Mouse (Mus musculus): ENCODE data around the gene Naglu. TPM values are rescaled to one million over a fixed set of nuclear protein-coding genes. Genes with fewer than 3 reads are reported as not detected.
A peak's percentile ranks its signal among the peaks of the same experiment; 100 is the strongest.

Gene Naglu
- total and polyA plus RNA-seq, 2 experiments: 22.1 to 38.8 TPM

- no peak for DNase-seq (ENCODE audit: extremely low read depth, low read depth, low spot score)
- H3K36me3 ChIP-seq (ENCODE audit: control insufficient read depth, insufficient read depth, low read length): peaks cover 39% of the 10 kb centered on the region
- no peak overlapping the region for H3K9ac ChIP-seq (ENCODE audit: low read depth, low read length)
- H3K4me3 ChIP-seq (ENCODE audit: insufficient read depth, low read depth, low read length): no peak overlapping the region
- H3K27ac ChIP-seq (replicated peaks; ENCODE audit: insufficient read depth, low read depth, low read length): no peak overlapping the region
- WGBS: 92% methylated on average over 4 of the region's 4 CpGs
- TF ChIP-seq CTCF (IDR thresholded peaks at IDR 0.05; ENCODE audit: low read depth, low read length): no peak
- peaks cover 1% of the 10 kb centered on the region; the same call in 1 of the 2 replicates for H3K4me1 ChIP-seq (ENCODE audit: control insufficient read depth, insufficient read depth, low read length)
- H3K79me2 ChIP-seq (ENCODE audit: control insufficient read depth, insufficient read depth, low read length): no peaks in the 10 kb centered on the region
- no peaks in the 10 kb centered on the region for H3K27me3 ChIP-seq (ENCODE audit: control insufficient read depth, insufficient read depth, low read length)
These were observed 34.5 kb upstream of the Naglu start for GRCm38 (mm10) chr11:101035328-101035695.

- Histone ChIP-seq H3K27me3 (ENCODE audit: control insufficient read depth, insufficient read depth, low read length) (no peaks in the 10 kb centered on the region), H3K4me3 (ENCODE audit: insufficient read depth, low read depth, low read length) (no peak overlapping the region), H3K36me3 (ENCODE audit: control insufficient read depth, insufficient read depth, low read length) (peaks cover 47% of the 10 kb centered on the region), H3K79me2 (ENCODE audit: control insufficient read depth, insufficient read depth, low read length) (no peaks in the 10 kb centered on the region), H3K4me1 (ENCODE audit: control insufficient read depth, insufficient read depth, low read length) (peaks cover 1% of the 10 kb centered on the region; the same call in 1 of the 2 replicates), H3K9ac (ENCODE audit: low read depth, low read length) (no peak overlapping the region), H3K27ac (replicated peaks; ENCODE audit: insufficient read depth, low read depth, low read length) (no peak overlapping the region)
- WGBS: 88% methylated on average over 10 of the region's 10 CpGs
- TF ChIP-seq POLR2A (IDR thresholded peaks at IDR 0.05; ENCODE audit: extremely low read depth, insufficient read depth, low read length): no peak
- no peak for TF ChIP-seq CTCF (IDR thresholded peaks at IDR 0.05; ENCODE audit: low read depth, low read length)
- DNase-seq (ENCODE audit: extremely low read depth, low read depth, low spot score): no peak
These were observed 32.0 kb upstream of the Naglu start for GRCm38 (mm10) chr11:101037795-101038194.

- Histone ChIP-seq H3K9ac (ENCODE audit: low read depth, low read length) (no peak overlapping the region), H3K27ac (replicated peaks; ENCODE audit: insufficient read depth, low read depth, low read length) (no peak overlapping the region), H3K27me3 (ENCODE audit: control insufficient read depth, insufficient read depth, low read length) (no peaks in the 10 kb centered on the region), H3K4me1 (ENCODE audit: control insufficient read depth, insufficient read depth, low read length) (no peaks in the 10 kb centered on the region), H3K4me3 (ENCODE audit: insufficient read depth, low read depth, low read length) (no peak overlapping the region), H3K79me2 (ENCODE audit: control insufficient read depth, insufficient read depth, low read length) (no peaks in the 10 kb centered on the region), H3K36me3 (ENCODE audit: control insufficient read depth, insufficient read depth, low read length) (peaks cover 34% of the 10 kb centered on the region)
- DNase-seq (ENCODE audit: extremely low read depth, low read depth, low spot score): no peak
- TF ChIP-seq POLR2A (IDR thresholded peaks at IDR 0.05; ENCODE audit: extremely low read depth, insufficient read depth, low read length): no peak
- TF ChIP-seq CTCF (IDR thresholded peaks at IDR 0.05; ENCODE audit: low read depth, low read length): no peak
- WGBS: 86% methylated on average over 4 of the region's 4 CpGs
These were observed 24.0 kb upstream of the Naglu start for GRCm38 (mm10) chr11:101045826-101046225.

GRCm38 (mm10) chr11:101046440-101046839, 23.4 kb upstream of the Naglu start:
- 76% methylated on average over 9 of the region's 9 CpGs for WGBS
- TF ChIP-seq POLR2A (IDR thresholded peaks at IDR 0.05; ENCODE audit: extremely low read depth, insufficient read depth, low read length): no peak
- TF ChIP-seq CTCF (IDR thresholded peaks at IDR 0.05; ENCODE audit: low read depth, low read length): no peak
- DNase-seq (ENCODE audit: extremely low read depth, low read depth, low spot score): no peak
- Histone ChIP-seq H3K36me3 (ENCODE audit: control insufficient read depth, insufficient read depth, low read length) (peaks cover 31% of the 10 kb centered on the region), H3K9ac (ENCODE audit: low read depth, low read length) (no peak overlapping the region), H3K27me3 (ENCODE audit: control insufficient read depth, insufficient read depth, low read length) (no peaks in the 10 kb centered on the region), H3K4me3 (ENCODE audit: insufficient read depth, low read depth, low read length) (no peak overlapping the region), H3K27ac (replicated peaks; ENCODE audit: insufficient read depth, low read depth, low read length) (peak overlapping the region; percentile 38; the same call in 1 of the 2 replicates), H3K4me1 (ENCODE audit: control insufficient read depth, insufficient read depth, low read length) (peaks cover 4% of the 10 kb centered on the region; the same call in 1 of the 2 replicates), H3K79me2 (ENCODE audit: control insufficient read depth, insufficient read depth, low read length) (no peaks in the 10 kb centered on the region)

GRCm38 (mm10) chr11:101047502-101047901, 22.3 kb upstream of the Naglu start:
- Histone ChIP-seq H3K27me3 (ENCODE audit: control insufficient read depth, insufficient read depth, low read length) (no peaks in the 10 kb centered on the region), H3K9ac (ENCODE audit: low read depth, low read length) (no peak overlapping the region), H3K36me3 (ENCODE audit: control insufficient read depth, insufficient read depth, low read length) (peaks cover 25% of the 10 kb centered on the region), H3K4me1 (ENCODE audit: control insufficient read depth, insufficient read depth, low read length) (peaks cover 4% of the 10 kb centered on the region; the same call in 1 of the 2 replicates), H3K79me2 (ENCODE audit: control insufficient read depth, insufficient read depth, low read length) (no peaks in the 10 kb centered on the region), H3K27ac (replicated peaks; ENCODE audit: insufficient read depth, low read depth, low read length) (no peak overlapping the region), H3K4me3 (ENCODE audit: insufficient read depth, low read depth, low read length) (no peak overlapping the region)
- WGBS: 81% methylated on average over 3 of the region's 3 CpGs
- no peak for DNase-seq (ENCODE audit: extremely low read depth, low read depth, low spot score)
- TF ChIP-seq POLR2A (IDR thresholded peaks at IDR 0.05; ENCODE audit: extremely low read depth, insufficient read depth, low read length): no peak

- Histone ChIP-seq H3K27me3 (ENCODE audit: control insufficient read depth, insufficient read depth, low read length) (no peaks in the 10 kb centered on the region), H3K9ac (ENCODE audit: low read depth, low read length) (no peak overlapping the region), H3K36me3 (ENCODE audit: control insufficient read depth, insufficient read depth, low read length) (peaks cover 9% of the 10 kb centered on the region; the same call in 1 of the 2 replicates), H3K4me1 (ENCODE audit: control insufficient read depth, insufficient read depth, low read length) (peaks cover 4% of the 10 kb centered on the region; the same call in 1 of the 2 replicates), H3K27ac (replicated peaks; ENCODE audit: insufficient read depth, low read depth, low read length) (no peak overlapping the region), H3K79me2 (ENCODE audit: control insufficient read depth, insufficient read depth, low read length) (no peaks in the 10 kb centered on the region), H3K4me3 (ENCODE audit: insufficient read depth, low read depth, low read length) (no peak overlapping the region)
- 82% methylated on average over 9 of the region's 9 CpGs for WGBS
- TF ChIP-seq POLR2A (IDR thresholded peaks at IDR 0.05; ENCODE audit: extremely low read depth, insufficient read depth, low read length) (no peak), CTCF (IDR thresholded peaks at IDR 0.05; ENCODE audit: low read depth, low read length) (no peak)
- no peak for DNase-seq (ENCODE audit: extremely low read depth, low read depth, low spot score)
These were observed 19.5 kb upstream of the Naglu start for GRCm38 (mm10) chr11:101050359-101050758.

Data from liver, adult 2 months (tissue).